Mouse (Mus musculus) lung, postnatal 0 days (tissue): ENCODE results near the gene Mc3r.

Experiments used
- CTCF ChIP-seq: IDR thresholded peaks from 2 replicates; pipeline ENCODE4 v1.5.1; 2016; ENCODE audit warnings: antibody characterized with exemption, mild to moderate bottlenecking
- EP300 ChIP-seq: IDR thresholded peaks from 2 replicates; pipeline ENCODE4 v1.6.1; 2016; ENCODE audit warnings: antibody characterized with exemption, mild to moderate bottlenecking, control low read depth

- TF ChIP-seq CTCF (no peak), EP300 (no peak)
These were observed 34.8 kb upstream of the Mc3r start for GRCm38 (mm10) chr2:172213480-172213879.
